Mouse (Mus musculus) lung, embryonic 16.5 days (tissue): ENCODE measurements at regions not wholly inside any gene's neighbourhood (a gene's known extent, or its start where the extent isn't known, plus 50 kb on each side); places are given as distances from the start of the nearest gene placed in this dataset.

Experiments used
- ATAC-seq: fragments of 200-750 bp; cut with Nextera tagmentation; 2 replicates; pipeline ENCODE4 v1.8.0; 2017; ENCODE audit warnings: low read depth, mild to moderate bottlenecking, moderate library complexity
- H3K27ac ChIP-seq: fragments of 300-500 bp; sonication (generic); 2 replicates; pipeline ENCODE4 v1.5.1; 2014; ENCODE audit warnings: mild to moderate bottlenecking, control low read depth, low read length
- H3K27me3 ChIP-seq: fragments of 300-500 bp; sonication (generic); 2 replicates; pipeline ENCODE4 v1.6.1; 2014; ENCODE audit warnings: low read depth, low read length, mixed read lengths; ENCODE audit not compliant: control insufficient read depth, insufficient read depth
- H3K36me3 ChIP-seq: fragments of 300-500 bp; sonication (generic); 2 replicates; pipeline ENCODE4 v1.6.1; 2014; ENCODE audit warnings: low read length; ENCODE audit not compliant: control insufficient read depth, insufficient read depth
- H3K4me1 ChIP-seq: fragments of 300-500 bp; sonication (generic); replicated peaks from 2 replicates; pipeline ENCODE4 v1.6.1; 2014; ENCODE audit warnings: low read length, mixed read lengths; ENCODE audit not compliant: control insufficient read depth, insufficient read depth
- H3K4me2 ChIP-seq: fragments of 300-500 bp; sonication (generic); 2 replicates; pipeline ENCODE4 v1.6.1; 2014; ENCODE audit warnings: low read depth, low read length, control low read depth
- H3K4me3 ChIP-seq: fragments of 300-500 bp; sonication (generic); 2 replicates; pipeline ENCODE4 v1.5.1; 2014; ENCODE audit warnings: mild to moderate bottlenecking, low read length, control low read depth
- H3K9ac ChIP-seq: fragments of 300-500 bp; sonication (generic); 2 replicates; pipeline ENCODE4 v1.6.1; 2014; ENCODE audit warnings: low read length, control low read depth
- H3K9me3 ChIP-seq: fragments of 300-500 bp; sonication (generic); 2 replicates; pipeline ENCODE4 v1.6.1; 2016; ENCODE audit warnings: low read length; ENCODE audit not compliant: control insufficient read depth
- WGBS: fragments of 180-500 bp; shearing (Covaris S2); extraction: QIAGEN DNeasy Blood & Tissue Kit; methylation state at CpG from one replicate; pipeline ENCODE4 v1.1.7; 2014; 5-methylcytosine and 5-hydroxymethylcytosine counted together

GRCm38 (mm10) chr3:42464353-42464752 lies 721.9 kb downstream of the D3Ertd751e start:
- H3K36me3 ChIP-seq = no peaks in the 10 kb centered on the region
- no peaks in the 10 kb centered on the region for H3K4me1 ChIP-seq
- H3K4me2 ChIP-seq = no peak overlapping the region
- no peaks in the 10 kb centered on the region for H3K27me3 ChIP-seq
- no peak overlapping the region for H3K4me3 ChIP-seq
- H3K9ac ChIP-seq = no peak overlapping the region
- ATAC-seq = no peak
- no peaks in the 10 kb centered on the region for H3K9me3 ChIP-seq
- no peak overlapping the region for H3K27ac ChIP-seq

GRCm38 (mm10) chr3:42467125-42467524 lies 724.7 kb downstream of the D3Ertd751e start:
- Histone ChIP-seq H3K4me2 (no peak overlapping the region), H3K4me1 (no peaks in the 10 kb centered on the region), H3K27me3 (no peaks in the 10 kb centered on the region), H3K27ac (no peak overlapping the region), H3K9me3 (no peaks in the 10 kb centered on the region), H3K9ac (no peak overlapping the region), H3K36me3 (no peaks in the 10 kb centered on the region), H3K4me3 (no peak overlapping the region)
- no peak for ATAC-seq
- 77% methylated on average over 6 of the region's 6 CpGs for WGBS

GRCm38 (mm10) chr3:42514922-42515593 lies 772.6 kb downstream of the D3Ertd751e start:
- no peaks in the 10 kb centered on the region for H3K27me3 ChIP-seq
- H3K36me3 ChIP-seq = no peaks in the 10 kb centered on the region
- no peak overlapping the region for H3K27ac ChIP-seq
- no peaks in the 10 kb centered on the region for H3K4me1 ChIP-seq
- H3K4me2 ChIP-seq = no peak overlapping the region
- 83% methylated on average over 3 of the region's 3 CpGs for WGBS
- H3K9ac ChIP-seq = no peak overlapping the region
- no peak for ATAC-seq
- no peaks in the 10 kb centered on the region for H3K9me3 ChIP-seq
- no peak overlapping the region for H3K4me3 ChIP-seq

- H3K27ac ChIP-seq = no peak overlapping the region
- no peak overlapping the region for H3K4me2 ChIP-seq
- H3K9ac ChIP-seq = no peak overlapping the region
- no peaks in the 10 kb centered on the region for H3K4me1 ChIP-seq
- no peaks in the 10 kb centered on the region for H3K27me3 ChIP-seq
- no peaks in the 10 kb centered on the region for H3K36me3 ChIP-seq
- H3K9me3 ChIP-seq = no peaks in the 10 kb centered on the region
- no peak for ATAC-seq
- 58% methylated on average over 2 of the region's 2 CpGs for WGBS
- H3K4me3 ChIP-seq = no peak overlapping the region
Observed at GRCm38 (mm10) chr3:42516286-42516685, 773.9 kb downstream of the D3Ertd751e start.

- Histone ChIP-seq H3K36me3 (no peaks in the 10 kb centered on the region), H3K9me3 (no peaks in the 10 kb centered on the region), H3K9ac (no peak overlapping the region), H3K4me3 (no peak overlapping the region), H3K4me2 (no peak overlapping the region), H3K27ac (no peak overlapping the region), H3K4me1 (no peaks in the 10 kb centered on the region), H3K27me3 (no peaks in the 10 kb centered on the region)
- WGBS = 53% methylated on average over 4 of the region's 4 CpGs
- no peak for ATAC-seq
Observed at GRCm38 (mm10) chr3:42531397-42531796, 789.0 kb downstream of the D3Ertd751e start.

GRCm38 (mm10) chr3:42566731-42567130 lies 824.3 kb downstream of the D3Ertd751e start:
- no peak overlapping the region for H3K27ac ChIP-seq
- no peaks in the 10 kb centered on the region for H3K27me3 ChIP-seq
- ATAC-seq = no peak

GRCm38 (mm10) chr3:42570364-42571024 lies 828.1 kb downstream of the D3Ertd751e start:
- H3K27me3 ChIP-seq = no peaks in the 10 kb centered on the region
- no peaks in the 10 kb centered on the region for H3K36me3 ChIP-seq
- H3K4me1 ChIP-seq = no peaks in the 10 kb centered on the region
- H3K9ac ChIP-seq = no peak overlapping the region
- no peak overlapping the region for H3K27ac ChIP-seq
- WGBS = 79% methylated on average over 3 of the region's 3 CpGs
- ATAC-seq = no peak
- no peak overlapping the region for H3K4me2 ChIP-seq
- no peak overlapping the region for H3K4me3 ChIP-seq
- no peaks in the 10 kb centered on the region for H3K9me3 ChIP-seq

More at GRCm38 (mm10) chr3:42566731-42567130, 824.3 kb downstream of the D3Ertd751e start:
- H3K4me3 ChIP-seq = no peak overlapping the region
- H3K4me1 ChIP-seq = no peaks in the 10 kb centered on the region
- H3K9me3 ChIP-seq = no peaks in the 10 kb centered on the region
- no peaks in the 10 kb centered on the region for H3K36me3 ChIP-seq
- H3K4me2 ChIP-seq = no peak overlapping the region
- 70% methylated on average over 1 of the region's 1 CpGs for WGBS
- no peak overlapping the region for H3K9ac ChIP-seq

- no peak overlapping the region for H3K27ac ChIP-seq
- H3K27me3 ChIP-seq = no peaks in the 10 kb centered on the region
- no peaks in the 10 kb centered on the region for H3K36me3 ChIP-seq
- H3K9ac ChIP-seq = no peak overlapping the region
- no peaks in the 10 kb centered on the region for H3K9me3 ChIP-seq
- H3K4me3 ChIP-seq = no peak overlapping the region
- no peaks in the 10 kb centered on the region for H3K4me1 ChIP-seq
- no peak overlapping the region for H3K4me2 ChIP-seq
- ATAC-seq = no peak
- WGBS = 59% methylated on average over 3 of the region's 3 CpGs
Observed at GRCm38 (mm10) chr3:42571877-42572459, 829.6 kb downstream of the D3Ertd751e start.

GRCm38 (mm10) chr3:42573155-42573554 lies 830.7 kb downstream of the D3Ertd751e start:
- H3K9ac ChIP-seq = no peak overlapping the region
- H3K4me2 ChIP-seq = no peak overlapping the region
- no peaks in the 10 kb centered on the region for H3K36me3 ChIP-seq
- H3K9me3 ChIP-seq = no peaks in the 10 kb centered on the region
- H3K27me3 ChIP-seq = no peaks in the 10 kb centered on the region
- no peak overlapping the region for H3K4me3 ChIP-seq
- ATAC-seq = no peak
- no peaks in the 10 kb centered on the region for H3K4me1 ChIP-seq
- H3K27ac ChIP-seq = no peak overlapping the region
